Mouse (Mus musculus): ENCODE measurements around the gene Ell2.

The Ell2 gene

GRCm38 (mm10) chr13:75766967-75767366, 60.4 kb downstream of the Ell2 start:
- DNase-seq (ENCODE audit: low spot score in 2 of 2), result no peak

DNA sequence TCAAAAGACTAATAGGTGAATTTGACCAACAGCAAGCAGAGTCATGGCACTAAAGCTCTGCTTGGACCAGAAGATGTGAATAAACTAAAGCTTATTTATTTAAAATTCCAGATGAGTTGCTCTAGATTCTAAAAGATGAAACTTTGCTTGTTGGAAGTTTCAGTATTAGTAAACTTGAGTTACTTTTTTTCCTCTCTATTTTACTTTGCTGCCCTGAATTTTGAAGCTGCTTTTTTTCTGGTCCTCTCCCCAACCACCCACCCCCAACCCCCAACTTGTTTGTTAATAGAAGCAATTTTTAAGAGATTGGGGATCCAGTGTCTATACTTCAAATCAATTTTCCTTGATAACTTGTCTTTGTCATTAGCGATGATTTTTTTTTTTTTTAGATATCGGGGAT, 64.2 kb downstream of the Ell2 start:
- no peak for DNase-seq (ENCODE audit: low spot score in 2 of 2)

GRCm38 (mm10) chr13:75771404-75771803, 64.8 kb downstream of the Ell2 start:
- no peak for DNase-seq (ENCODE audit: low spot score in 2 of 2)

DNA sequence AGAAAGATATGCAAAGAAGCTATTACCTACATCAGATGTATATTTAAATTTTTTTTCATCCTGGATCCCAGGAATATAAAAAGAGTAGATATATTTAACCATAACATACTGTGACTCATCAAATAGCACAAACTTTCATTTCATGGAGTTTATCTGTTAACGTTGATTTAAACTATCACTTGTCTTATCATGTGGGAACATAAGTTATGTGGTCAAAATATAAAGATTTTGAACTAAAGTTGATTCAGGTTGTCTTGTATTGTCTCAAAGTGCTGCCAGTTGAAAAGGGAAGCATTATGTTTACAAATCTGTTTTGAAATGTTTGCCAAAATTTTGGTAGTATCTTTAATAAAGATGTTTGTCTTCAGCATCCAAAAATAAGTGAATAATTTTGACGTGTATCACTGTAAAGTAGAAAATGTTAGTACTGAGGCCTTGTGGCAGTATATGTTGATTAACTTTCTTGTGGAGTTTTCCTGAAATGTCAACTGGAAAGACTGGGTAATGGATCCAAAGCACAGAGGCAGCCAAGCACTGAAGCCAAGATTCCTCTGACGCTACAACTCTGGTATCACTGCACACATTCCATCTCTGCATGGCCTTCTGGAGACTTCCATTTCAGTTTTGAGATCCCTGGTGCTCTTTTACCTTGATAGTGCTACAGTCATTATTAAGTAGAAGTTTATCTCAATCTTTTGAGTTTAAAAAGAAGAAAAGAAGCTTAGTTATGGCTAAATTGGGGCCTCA, 65.6 kb downstream of the Ell2 start:
- no peak for DNase-seq (ENCODE audit: low spot score in 2 of 2)

GRCm38 (mm10) chr13:75775961-75776360, 69.4 kb downstream of the Ell2 start:
- DNase-seq (ENCODE audit: low spot score in 2 of 2), result no peak

GRCm38 (mm10) chr13:75776692-75777091, 70.1 kb downstream of the Ell2 start:
- DNase-seq (ENCODE audit: low spot score in 2 of 2), result no peak

- no peak for DNase-seq (ENCODE audit: low spot score in 2 of 2)
Observed at GRCm38 (mm10) chr13:75778156-75778555, 71.6 kb downstream of the Ell2 start.

- DNase-seq (ENCODE audit: low spot score in 2 of 2), result no peak
Observed at GRCm38 (mm10) chr13:75779169-75779568, 72.6 kb downstream of the Ell2 start.

DNA sequence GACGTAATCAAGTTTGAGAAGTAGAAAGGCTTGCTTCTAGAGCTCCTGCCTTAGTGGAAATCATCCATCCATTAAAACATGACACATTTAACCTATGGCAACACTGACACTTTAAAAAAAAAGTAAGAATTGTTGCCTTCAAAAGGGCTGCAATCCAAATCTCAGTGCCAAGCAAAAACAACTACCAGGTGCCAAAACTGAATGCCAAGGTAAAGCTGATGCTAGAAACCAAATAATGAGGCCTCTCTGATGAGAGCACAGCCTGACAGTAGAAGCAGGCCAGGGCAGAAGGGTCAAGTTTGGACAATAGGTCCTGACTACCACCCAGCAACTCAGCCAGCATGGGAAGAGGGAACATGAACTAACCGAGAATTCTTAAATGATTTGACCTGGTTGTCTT, 73.5 kb downstream of the Ell2 start:
- DNase-seq (ENCODE audit: low spot score in 2 of 2), result no peak

- DNase-seq (ENCODE audit: low spot score in 2 of 2), result no peak
Observed at GRCm38 (mm10) chr13:75785726-75786125, 79.2 kb downstream of the Ell2 start.

DNA sequence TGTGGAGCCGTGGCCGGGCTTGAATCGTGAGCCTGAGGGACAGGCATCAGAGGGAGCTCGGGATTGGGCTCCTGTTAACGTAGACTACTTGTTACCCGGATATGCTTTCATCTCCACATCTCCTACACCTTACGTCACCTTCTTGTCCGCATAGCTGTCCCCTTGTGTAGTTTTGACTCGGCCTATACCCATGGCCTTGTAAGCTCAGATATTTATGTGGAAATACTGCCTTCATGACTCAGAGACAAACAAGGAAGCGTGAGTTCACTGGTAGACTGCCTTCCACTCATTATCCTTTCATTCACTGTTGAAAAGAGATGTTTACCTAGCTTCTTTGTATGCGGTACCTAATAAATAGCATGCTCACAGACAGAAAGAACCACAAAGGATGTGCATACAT, 79.7 kb downstream of the Ell2 start:
- no peak for DNase-seq (ENCODE audit: low spot score in 2 of 2)

- DNase-seq (ENCODE audit: low spot score in 2 of 2), result no peak
Observed at GRCm38 (mm10) chr13:75787364-75787763, 80.8 kb downstream of the Ell2 start.

- no peak for DNase-seq (ENCODE audit: low spot score in 2 of 2)
Observed at GRCm38 (mm10) chr13:75788178-75788577, 81.6 kb downstream of the Ell2 start.

- no peak for DNase-seq (ENCODE audit: low spot score in 2 of 2)
Observed at GRCm38 (mm10) chr13:75789061-75789834, 82.7 kb downstream of the Ell2 start.

DNA sequence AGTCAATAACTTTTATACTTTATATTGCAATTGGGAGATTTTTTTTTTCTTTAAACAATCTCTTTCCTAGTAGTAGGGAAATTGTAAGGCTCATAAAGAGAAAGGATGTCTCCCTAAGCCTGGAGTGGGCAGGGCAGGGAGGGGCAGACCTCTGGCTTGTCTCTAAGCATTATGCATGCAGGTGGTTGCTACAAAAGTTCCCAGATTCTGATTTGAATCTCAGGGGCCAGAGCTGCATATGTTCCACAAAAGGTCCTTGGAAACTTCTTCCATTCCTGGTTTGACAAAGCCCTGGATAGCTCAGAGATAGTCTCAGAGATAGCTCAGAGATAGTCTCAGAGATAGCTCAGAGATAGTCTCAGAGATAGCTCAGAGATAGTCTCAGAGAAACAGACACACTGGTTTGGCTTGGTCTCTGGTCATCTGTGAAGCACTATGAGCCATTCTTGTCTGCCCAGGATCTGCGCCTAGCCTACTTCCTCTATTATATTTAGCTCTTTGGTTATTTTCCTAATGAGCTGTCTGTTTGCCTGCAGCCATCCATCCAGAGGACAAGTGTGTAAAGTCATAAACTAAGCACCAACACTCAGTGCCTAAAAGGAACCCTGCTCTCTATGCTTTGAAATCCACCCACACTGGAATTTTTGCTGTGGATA, 84.1 kb downstream of the Ell2 start:
- DNase-seq (ENCODE audit: low spot score in 2 of 2), result no peak

GRCm38 (mm10) chr13:75793863-75794629, 87.5 kb downstream of the Ell2 start:
- DNase-seq (ENCODE audit: low spot score in 2 of 2), result no peak

- peak; percentile 87 to 90 for DNase-seq (ENCODE audit: low spot score in 2 of 2)
Observed at GRCm38 (mm10) chr13:75797369-75798141, 91.0 kb downstream of the Ell2 start.

- DNase-seq (ENCODE audit: low spot score in 2 of 2), result no peak
Observed at GRCm38 (mm10) chr13:75798413-75799302, 92.1 kb downstream of the Ell2 start.

GRCm38 (mm10) chr13:75799421-75799820, 92.9 kb downstream of the Ell2 start:
- no peak for DNase-seq (ENCODE audit: low spot score in 2 of 2)

DNA sequence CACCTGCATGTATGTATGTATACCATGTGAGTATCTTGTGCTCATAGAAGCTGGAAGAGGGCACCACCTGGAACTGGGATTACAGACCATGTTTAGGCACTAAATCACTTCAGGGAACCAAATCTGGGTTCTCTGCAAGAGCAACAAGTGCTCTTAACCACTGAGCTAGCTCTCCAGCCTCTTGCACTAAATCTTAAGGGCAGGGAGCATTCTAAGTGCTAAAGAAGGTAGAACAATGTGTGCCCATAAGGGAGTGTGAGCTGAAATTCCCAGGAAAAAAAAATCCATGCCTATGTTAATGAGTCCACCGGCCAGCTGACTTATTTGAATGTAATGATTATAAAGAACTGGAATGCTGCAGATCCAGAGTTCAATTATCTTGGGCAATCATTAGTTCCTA, 101.4 kb downstream of the Ell2 start:
- DNase-seq (ENCODE audit: low spot score in 2 of 2), result no peak
